Mouse (Mus musculus) heart, postnatal 0 days (tissue): ENCODE measurements around the gene Gm10964. TPM values are rescaled to one million over a fixed set of nuclear protein-coding genes. Genes with fewer than 3 reads are reported as not detected.

Experiments
- ATAC-seq: fragments of 200-750 bp; cut with Nextera tagmentation; 2 replicates; pipeline ENCODE4 v1.8.0; 2017; ENCODE audit warnings: low read depth, moderate number of reproducible peaks, moderate library complexity; ENCODE audit not compliant: insufficient read depth
- DNase-seq: peaks from one replicate; pipeline ENCODE4 v3.0.0-alpha.2; 2016; ENCODE audit warnings: low spot score
- H3K27ac ChIP-seq: fragments of 300-500 bp; sonication (generic); 2 replicates; pipeline ENCODE4 v1.5.1; 2014; ENCODE audit warnings: low read depth, mild to moderate bottlenecking
- H3K27me3 ChIP-seq: fragments of 300-500 bp; sonication (generic); 2 replicates; pipeline ENCODE4 v1.6.1; 2014; ENCODE audit warnings: low read length, mixed read lengths; ENCODE audit not compliant: control insufficient read depth, insufficient read depth
- H3K36me3 ChIP-seq: fragments of 300-500 bp; sonication (generic); replicated peaks from 2 replicates; pipeline ENCODE4 v1.6.1; 2014; ENCODE audit warnings: low read length, mixed read lengths; ENCODE audit not compliant: control insufficient read depth, insufficient read depth
- H3K4me1 ChIP-seq: fragments of 300-500 bp; sonication (generic); 2 replicates; pipeline ENCODE4 v1.6.1; 2014; ENCODE audit warnings: antibody characterized with exemption; ENCODE audit not compliant: control insufficient read depth, insufficient read depth
- H3K4me2 ChIP-seq: fragments of 300-500 bp; sonication (generic); 2 replicates; pipeline ENCODE4 v1.6.1; 2014; ENCODE audit warnings: low read depth, mild to moderate bottlenecking, low read length, moderate library complexity
- H3K4me3 ChIP-seq: fragments of 300-500 bp; sonication (generic); 2 replicates; pipeline ENCODE4 v1.5.1; 2014; ENCODE audit warnings: low read depth, low read length
- H3K9ac ChIP-seq: fragments of 300-500 bp; sonication (generic); replicated peaks from 2 replicates; pipeline ENCODE4 v1.6.1; 2014; ENCODE audit warnings: low read depth, low read length, mixed read lengths
- H3K9me3 ChIP-seq: fragments of 300-500 bp; sonication (generic); replicated peaks from 2 replicates; pipeline ENCODE4 v1.6.1; 2016; ENCODE audit warnings: low read length; ENCODE audit not compliant: control insufficient read depth
- CTCF ChIP-seq: IDR thresholded peaks from 2 replicates; pipeline ENCODE4 v1.5.1; 2016; ENCODE audit warnings: antibody characterized with exemption, control low read depth, low read depth
- EP300 ChIP-seq: IDR thresholded peaks from 2 replicates; pipeline ENCODE4 v1.6.1; 2016; ENCODE audit warnings: antibody characterized with exemption, low read depth
- WGBS: fragments of 180-500 bp; shearing (Covaris S2); extraction: QIAGEN DNeasy Blood & Tissue Kit; methylation state at CpG from one replicate; pipeline ENCODE4 v1.1.7; 2014; 5-methylcytosine and 5-hydroxymethylcytosine counted together
- polyA plus RNA-seq: library from polyadenylated mRNA; unstranded; fragments of >200 nt; fragmentation: Nextera tagmentation; extraction: Ambion mirVana; gene quantifications from 2 replicates; pipeline ENCODE4 v1.2.1, GENCODE M21; 2015
- total RNA-seq: library from RNA; depleted of rRNA; stranded (reverse); fragments of >200 nt; gene quantifications from 2 replicates; pipeline ENCODE4 v1.2.3, GENCODE M21; 2014; ENCODE audit warnings: low replicate concordance

Gene Gm10964
- total and polyA plus RNA-seq, 2 experiments from 2014 or later = not detected

DNA sequence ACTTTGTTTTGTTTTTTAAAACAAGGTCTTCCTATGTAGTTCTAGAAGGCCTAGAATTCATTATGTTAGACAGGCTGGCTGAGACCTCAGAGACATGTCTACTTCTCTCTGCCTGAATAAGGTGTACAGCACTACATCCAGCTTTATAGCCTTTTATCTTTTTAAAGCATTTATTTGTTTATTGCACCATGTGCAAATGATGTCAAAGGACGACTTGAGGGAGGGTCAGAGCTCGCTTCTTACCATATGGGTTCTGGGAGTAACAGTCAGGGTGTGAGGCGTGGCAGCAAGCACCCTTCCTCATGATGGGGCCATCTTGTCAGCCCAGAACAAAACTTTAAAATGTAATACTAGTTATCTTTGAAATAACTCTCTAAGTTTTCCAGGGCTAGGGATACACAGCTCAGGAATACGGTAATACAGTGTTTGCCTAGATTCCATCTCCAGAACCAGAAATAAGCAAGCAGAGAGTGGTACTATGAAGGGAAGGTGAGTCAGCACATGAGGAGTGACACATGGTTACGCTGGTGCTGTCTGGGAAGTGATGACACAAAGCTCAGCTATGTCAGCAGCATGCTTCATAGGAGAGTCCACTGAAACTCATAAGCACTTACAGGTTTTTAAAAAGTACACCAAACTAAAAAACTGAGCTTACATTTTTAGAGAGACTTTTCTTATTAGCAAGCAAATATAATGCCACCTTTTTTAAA lies 20.2 kb downstream of the Gm10964 start:
- Histone ChIP-seq H3K9ac (no peak overlapping the region), H3K36me3 (peaks cover 75% of the 10 kb centered on the region), H3K4me1 (no peaks in the 10 kb centered on the region), H3K4me3 (no peak overlapping the region), H3K27me3 (no peaks in the 10 kb centered on the region), H3K27ac (no peak overlapping the region), H3K4me2 (no peak overlapping the region), H3K9me3 (no peaks in the 10 kb centered on the region)
- no peak for TF ChIP-seq CTCF
- no peak for DNase-seq
- ATAC-seq = no peak
- 67% methylated on average over 5 of the region's 5 CpGs for WGBS

DNA sequence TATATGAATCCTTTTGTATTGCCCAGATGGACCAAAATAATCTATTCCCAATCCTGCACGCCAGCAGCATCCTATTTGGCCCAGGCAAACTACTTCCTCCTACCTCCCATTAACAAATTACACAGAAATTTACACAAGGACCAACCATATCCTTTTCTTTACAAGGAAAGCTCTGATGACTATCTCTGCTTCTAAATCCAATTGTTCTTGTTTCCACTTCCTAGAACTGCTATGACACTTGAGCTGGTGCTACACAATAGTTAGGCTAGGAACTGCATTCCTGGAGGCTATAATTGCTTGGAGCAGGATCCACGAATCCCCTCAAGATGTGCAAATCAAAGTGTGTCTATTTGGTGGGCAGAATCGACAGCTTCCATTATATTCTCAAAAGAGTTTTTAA lies 27.6 kb downstream of the Gm10964 start:
- H3K9ac ChIP-seq = no peak overlapping the region
- no peak overlapping the region for H3K27ac ChIP-seq
- 69% methylated on average over 3 of the region's 3 CpGs for WGBS
- peaks cover 13% of the 10 kb centered on the region for H3K4me1 ChIP-seq
- no peak for TF ChIP-seq CTCF
- 0 out of 2 replicates have a peak, but pooled peaks have one; percentile 40 for TF ChIP-seq EP300
- ATAC-seq = no peak
- H3K4me2 ChIP-seq = no peak overlapping the region
- no peaks in the 10 kb centered on the region for H3K9me3 ChIP-seq
- no peaks in the 10 kb centered on the region for H3K27me3 ChIP-seq
- H3K4me3 ChIP-seq = no peak overlapping the region
- peaks cover 48% of the 10 kb centered on the region for H3K36me3 ChIP-seq
- DNase-seq = no peak

DNA sequence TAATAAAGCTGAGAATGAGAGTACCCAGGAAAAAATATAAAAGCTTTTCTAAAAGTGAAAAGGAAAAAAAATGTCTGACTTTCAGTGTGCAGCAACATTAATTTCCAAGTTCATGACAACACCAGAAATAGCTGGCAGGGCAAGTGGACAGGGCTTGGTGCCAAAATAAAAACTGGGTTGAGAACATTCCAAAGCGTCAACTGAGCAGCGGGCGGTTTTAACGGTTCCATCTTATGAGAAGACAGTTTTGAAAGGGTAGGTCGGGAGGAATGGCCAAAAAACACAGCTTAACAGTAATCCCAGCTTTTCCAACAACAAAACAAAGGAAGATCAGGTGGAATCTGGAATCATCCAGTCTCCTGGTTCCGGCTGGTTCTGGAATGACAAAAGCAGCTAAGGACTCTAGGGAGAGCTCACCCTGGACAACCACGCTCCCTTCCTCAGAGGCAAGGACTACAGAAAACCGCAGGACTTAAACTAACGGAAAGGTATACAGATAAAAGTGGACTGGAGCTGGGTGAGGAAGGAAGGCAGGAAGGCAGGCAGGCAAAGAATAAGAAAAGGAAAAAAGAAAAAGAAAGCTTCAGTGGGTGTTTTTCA lies 32.5 kb downstream of the Gm10964 start:
- peak overlapping the region; percentile 87 for H3K27ac ChIP-seq
- H3K4me3 ChIP-seq = no peak overlapping the region
- H3K36me3 ChIP-seq = peaks cover 25% of the 10 kb centered on the region
- peak overlapping the region; percentile 2; the same call in 1 of the 2 replicates for H3K9ac ChIP-seq
- ATAC-seq (peak; percentile 71), DNase-seq (peak; percentile 86)
- H3K27me3 ChIP-seq = no peaks in the 10 kb centered on the region
- H3K4me2 ChIP-seq = peak overlapping the region; percentile 35
- TF ChIP-seq CTCF (no peak), EP300 (0 out of 2 replicates have a peak, but pooled peaks have one; percentile 56)
- WGBS = 7% methylated on average over 9 of the region's 9 CpGs
- H3K9me3 ChIP-seq = no peaks in the 10 kb centered on the region
- peaks cover 33% of the 10 kb centered on the region for H3K4me1 ChIP-seq

DNA sequence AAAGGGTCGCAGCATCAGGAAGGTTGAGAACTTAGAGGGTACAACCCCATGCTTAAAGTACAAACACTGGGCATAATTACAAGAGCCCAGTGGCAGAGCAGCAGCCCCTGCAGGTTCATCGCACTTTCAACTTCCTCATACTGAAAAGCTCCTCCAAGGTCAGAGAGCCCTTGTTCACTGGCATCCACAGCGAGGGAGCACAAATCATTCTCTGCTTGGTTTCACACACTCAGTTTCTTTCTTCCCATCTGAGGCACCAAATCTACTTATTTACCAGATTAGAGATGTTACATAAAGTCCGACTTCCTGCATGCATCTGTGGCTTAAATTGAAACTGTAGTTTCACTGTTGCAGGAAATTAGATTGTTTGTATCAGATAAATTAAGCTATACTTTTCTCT lies 33.7 kb downstream of the Gm10964 start:
- peaks cover 35% of the 10 kb centered on the region for H3K36me3 ChIP-seq
- no peak for TF ChIP-seq CTCF
- TF ChIP-seq EP300 = no peak
- DNase-seq (peak; percentile 56), ATAC-seq (peak; percentile 37; the same call in 1 of the 2 replicates)
- no peaks in the 10 kb centered on the region for H3K9me3 ChIP-seq
- no peak overlapping the region for H3K4me3 ChIP-seq
- H3K4me2 ChIP-seq = peak overlapping the region; percentile 1; the same call in 1 of the 2 replicates
- H3K27ac ChIP-seq = peak overlapping the region; percentile 87
- H3K27me3 ChIP-seq = no peaks in the 10 kb centered on the region
- H3K4me1 ChIP-seq = peaks cover 33% of the 10 kb centered on the region
- WGBS = 35% methylated on average over 4 of the region's 4 CpGs
- H3K9ac ChIP-seq = no peak overlapping the region

DNA sequence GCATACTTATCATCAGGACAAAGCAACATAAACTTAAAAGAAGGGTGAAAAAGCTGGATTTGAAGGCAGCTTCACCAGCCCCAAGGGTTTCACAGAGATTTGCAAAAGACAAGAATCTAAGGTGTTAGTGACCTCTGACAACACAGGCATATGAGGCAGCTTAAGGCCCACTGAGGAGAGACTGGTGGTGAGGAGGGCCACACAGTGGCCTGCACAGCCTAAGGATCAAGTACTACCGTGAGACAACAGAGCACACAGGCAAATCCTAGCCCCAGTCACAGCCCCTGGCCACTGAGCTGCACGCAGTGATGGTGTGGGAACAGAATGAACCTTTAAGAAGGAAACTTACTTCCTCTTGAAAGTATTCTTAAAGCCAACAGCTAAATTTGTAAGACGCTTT lies 34.3 kb downstream of the Gm10964 start:
- Histone ChIP-seq H3K9ac (peak overlapping the region; percentile 44), H3K27me3 (no peaks in the 10 kb centered on the region), H3K27ac (peak overlapping the region; percentile 87), H3K9me3 (no peaks in the 10 kb centered on the region), H3K4me3 (no peak overlapping the region; the same call in 1 of the 2 replicates), H3K4me1 (peaks cover 33% of the 10 kb centered on the region), H3K4me2 (no peak overlapping the region; the same call in 1 of the 2 replicates), H3K36me3 (peaks cover 35% of the 10 kb centered on the region)
- 69% methylated on average over 3 of the region's 3 CpGs for WGBS
- TF ChIP-seq CTCF (no peak), EP300 (no peak)
- no peak for ATAC-seq
- DNase-seq = peak; percentile 4
